Mouse (Mus musculus) hindbrain, embryonic 15.5 days (tissue): ENCODE results near the gene Rimklb. TPM values are rescaled to one million over a fixed set of nuclear protein-coding genes. Genes with fewer than 3 reads are reported as not detected.
"Not testable (repeated sequence)": the region's sequence is repeated elsewhere in the genome, so short reads cannot be mapped to it uniquely, and the experiment has no call there.

Experiments used
- ATAC-seq: fragments of 200-750 bp; cut with Nextera tagmentation; 2 replicates; pipeline ENCODE4 v1.8.0; 2017; ENCODE audit warnings: low read depth, moderate number of reproducible peaks, moderate TSS enrichment; ENCODE audit not compliant: low FRiP score
- H3K27ac ChIP-seq: fragments of 300-500 bp; sonication (generic); replicated peaks from 2 replicates; pipeline ENCODE4 v1.5.1; 2015; ENCODE audit warnings: mild to moderate bottlenecking, inconsistent platforms
- H3K27me3 ChIP-seq: fragments of 300-500 bp; sonication (generic); 2 replicates; pipeline ENCODE4 v1.6.1; 2015; ENCODE audit warnings: control low read depth, inconsistent platforms
- H3K36me3 ChIP-seq: fragments of 300-500 bp; sonication (generic); 2 replicates; pipeline ENCODE4 v1.6.1; 2015; ENCODE audit warnings: control low read depth, inconsistent platforms
- H3K4me1 ChIP-seq: fragments of 300-500 bp; sonication (generic); replicated peaks from 2 replicates; pipeline ENCODE4 v1.6.1; 2015; ENCODE audit warnings: control low read depth, inconsistent platforms
- H3K4me2 ChIP-seq: fragments of 300-500 bp; sonication (generic); 2 replicates; pipeline ENCODE4 v1.6.1; 2015; ENCODE audit warnings: moderate library complexity, mild to moderate bottlenecking, inconsistent platforms
- H3K4me3 ChIP-seq: fragments of 300-500 bp; sonication (generic); 2 replicates; pipeline ENCODE4 v1.5.1; 2015; ENCODE audit warnings: mild to moderate bottlenecking, inconsistent platforms
- H3K9ac ChIP-seq: fragments of 300-500 bp; sonication (generic); 2 replicates; pipeline ENCODE4 v1.6.1; 2015; ENCODE audit warnings: inconsistent platforms
- H3K9me3 ChIP-seq: fragments of 300-500 bp; sonication (generic); 2 replicates; pipeline ENCODE4 v1.6.1; 2016; ENCODE audit warnings: control low read depth, inconsistent platforms
- WGBS: fragments of 180-500 bp; shearing (Covaris S2); methylation state at CpG from one replicate; pipeline ENCODE4 v1.1.7; 2015; 5-methylcytosine and 5-hydroxymethylcytosine counted together
- polyA plus RNA-seq: library from polyadenylated mRNA; unstranded; fragments of >200 nt; fragmentation: Nextera tagmentation; extraction: Ambion mirVana; gene quantifications from 2 replicates; pipeline ENCODE4 v1.2.1, GENCODE M21; 2015

Gene Rimklb
- polyA plus RNA-seq = 106 and 111 TPM in 2 replicates

- Histone ChIP-seq H3K4me1 (peaks cover 24% of the 10 kb centered on the region), H3K4me3 (no peak within 1 kb of the TSS), H3K36me3 (no peaks in the 10 kb centered on the region), H3K9me3 (no peaks in the 10 kb centered on the region), H3K9ac (no peak within 1 kb of the TSS), H3K27ac (no peak within 1 kb of the TSS), H3K27me3 (no peaks in the 10 kb centered on the region), H3K4me2 (no peak within 1 kb of the TSS)
- ATAC-seq = no peak
- WGBS = 89% methylated on average over 5 of the region's 5 CpGs
These were observed at the start of gene Rimklb for GRCm38 (mm10) chr6:122498661-122499060. Gene Rimklb (minus strand): TSS chr6:122498761.

GRCm38 (mm10) chr6:122545948-122546347 lies 47.4 kb upstream of the Rimklb start:
- 83% methylated on average over 10 of the region's 10 CpGs for WGBS
- ATAC-seq = no peak
- no peaks in the 10 kb centered on the region for H3K27me3 ChIP-seq

GRCm38 (mm10) chr6:122545289-122545882 lies 46.8 kb upstream of the Rimklb start:
- no peak for ATAC-seq
- 86% methylated on average over 9 of the region's 9 CpGs for WGBS
- H3K9me3 ChIP-seq = no peaks in the 10 kb centered on the region
- H3K4me2 ChIP-seq = no peak overlapping the region
- H3K36me3 ChIP-seq = no peaks in the 10 kb centered on the region
- H3K27me3 ChIP-seq = no peaks in the 10 kb centered on the region
- H3K4me3 ChIP-seq = no peak overlapping the region
- no peaks in the 10 kb centered on the region for H3K4me1 ChIP-seq
- no peak overlapping the region for H3K9ac ChIP-seq
- no peak overlapping the region for H3K27ac ChIP-seq

More at GRCm38 (mm10) chr6:122545948-122546347, 47.4 kb upstream of the Rimklb start:
- no peak overlapping the region for H3K9ac ChIP-seq
- H3K9me3 ChIP-seq = no peaks in the 10 kb centered on the region
- H3K27ac ChIP-seq = no peak overlapping the region
- no peak overlapping the region for H3K4me3 ChIP-seq
- H3K36me3 ChIP-seq = no peaks in the 10 kb centered on the region
- H3K4me2 ChIP-seq = no peak overlapping the region
- H3K4me1 ChIP-seq = no peaks in the 10 kb centered on the region

- ATAC-seq = no peak
- Histone ChIP-seq H3K9me3 (no peaks in the 10 kb centered on the region), H3K4me1 (no peaks in the 10 kb centered on the region), H3K9ac (no peak overlapping the region), H3K36me3 (no peaks in the 10 kb centered on the region), H3K4me2 (no peak overlapping the region), H3K4me3 (no peak overlapping the region), H3K27ac (no peak overlapping the region), H3K27me3 (no peaks in the 10 kb centered on the region)
- 85% methylated on average over 1 of the region's 1 CpGs for WGBS
These were observed 46.1 kb upstream of the Rimklb start for GRCm38 (mm10) chr6:122544672-122545071.

GRCm38 (mm10) chr6:122543574-122543973 lies 45.0 kb upstream of the Rimklb start:
- WGBS = 85% methylated on average over 5 of the region's 5 CpGs
- no peak for ATAC-seq
- Histone ChIP-seq H3K4me2 (no peak overlapping the region), H3K9ac (no peak overlapping the region), H3K9me3 (no peaks in the 10 kb centered on the region), H3K27me3 (no peaks in the 10 kb centered on the region), H3K4me1 (no peaks in the 10 kb centered on the region), H3K36me3 (no peaks in the 10 kb centered on the region), H3K27ac (no peak overlapping the region), H3K4me3 (no peak overlapping the region)

- H3K9ac ChIP-seq, H3K27me3 ChIP-seq, H3K36me3 ChIP-seq, H3K4me1 ChIP-seq, H3K4me3 ChIP-seq, H3K27ac ChIP-seq, H3K9me3 ChIP-seq, ATAC-seq, H3K4me2 ChIP-seq: not testable (repeated sequence)
- WGBS = 80% methylated on average over 5 of the region's 5 CpGs
These were observed 43.9 kb upstream of the Rimklb start for GRCm38 (mm10) chr6:122542459-122542858.

- no peaks in the 10 kb centered on the region for H3K4me1 ChIP-seq
- ATAC-seq = no peak
- no peaks in the 10 kb centered on the region for H3K27me3 ChIP-seq
- H3K9ac ChIP-seq = no peak overlapping the region
- no peaks in the 10 kb centered on the region for H3K9me3 ChIP-seq
- no peak overlapping the region for H3K4me3 ChIP-seq
- WGBS = 71% methylated on average over 9 of the region's 9 CpGs
- no peaks in the 10 kb centered on the region for H3K36me3 ChIP-seq
- no peak overlapping the region for H3K4me2 ChIP-seq
- H3K27ac ChIP-seq = no peak overlapping the region
These were observed 41.0 kb upstream of the Rimklb start for GRCm38 (mm10) chr6:122539564-122539963.

- H3K36me3 ChIP-seq = no peaks in the 10 kb centered on the region
- H3K9ac ChIP-seq = no peak overlapping the region
- no peak for ATAC-seq
- H3K9me3 ChIP-seq = no peaks in the 10 kb centered on the region
- no peak overlapping the region for H3K27ac ChIP-seq
- WGBS = 24% methylated on average over 3 of the region's 3 CpGs
- H3K4me1 ChIP-seq = 0 out of 2 replicates have a peak, but pooled peaks cover 4% of the 10 kb centered on the region
- no peak overlapping the region for H3K4me3 ChIP-seq
- no peaks in the 10 kb centered on the region for H3K27me3 ChIP-seq
- no peak overlapping the region for H3K4me2 ChIP-seq
These were observed 35.5 kb upstream of the Rimklb start for GRCm38 (mm10) chr6:122534032-122534431.

GRCm38 (mm10) chr6:122532883-122533302 lies 34.3 kb upstream of the Rimklb start:
- 8% methylated on average over 4 of the region's 4 CpGs for WGBS
- ATAC-seq = 0 out of 2 replicates have a peak, but pooled peaks have one; percentile 42

GRCm38 (mm10) chr6:122531466-122532174 lies 33.1 kb upstream of the Rimklb start:
- H3K27me3 ChIP-seq = no peaks in the 10 kb centered on the region
- no peak for ATAC-seq
- H3K36me3 ChIP-seq = no peaks in the 10 kb centered on the region
- 0 out of 2 replicates have a peak, but pooled peaks cover 4% of the 10 kb centered on the region for H3K4me1 ChIP-seq
- no peak overlapping the region for H3K9ac ChIP-seq
- no peak overlapping the region for H3K4me3 ChIP-seq
- no peaks in the 10 kb centered on the region for H3K9me3 ChIP-seq
- no peak overlapping the region for H3K27ac ChIP-seq
- no peak overlapping the region for H3K4me2 ChIP-seq
- WGBS = 66% methylated on average over 8 of the region's 8 CpGs

More at GRCm38 (mm10) chr6:122532883-122533302, 34.3 kb upstream of the Rimklb start:
- peak overlapping the region; percentile 36 for H3K4me2 ChIP-seq
- H3K27me3 ChIP-seq = no peaks in the 10 kb centered on the region
- no peak overlapping the region for H3K27ac ChIP-seq
- H3K36me3 ChIP-seq = no peaks in the 10 kb centered on the region
- no peak overlapping the region for H3K4me3 ChIP-seq
- H3K4me1 ChIP-seq = 0 out of 2 replicates have a peak, but pooled peaks cover 4% of the 10 kb centered on the region
- H3K9ac ChIP-seq = no peak overlapping the region
- H3K9me3 ChIP-seq = no peaks in the 10 kb centered on the region

GRCm38 (mm10) chr6:122528136-122528535 lies 29.6 kb upstream of the Rimklb start:
- H3K4me1 ChIP-seq = 0 out of 2 replicates have a peak, but pooled peaks cover 2% of the 10 kb centered on the region
- H3K9ac ChIP-seq = no peak overlapping the region
- no peak overlapping the region for H3K27ac ChIP-seq
- H3K36me3 ChIP-seq = no peaks in the 10 kb centered on the region
- no peaks in the 10 kb centered on the region for H3K9me3 ChIP-seq
- 79% methylated on average over 11 of the region's 11 CpGs for WGBS
- H3K4me3 ChIP-seq = no peak overlapping the region
- no peak for ATAC-seq
- no peaks in the 10 kb centered on the region for H3K27me3 ChIP-seq
- H3K4me2 ChIP-seq = no peak overlapping the region

GRCm38 (mm10) chr6:122527596-122527995 lies 29.0 kb upstream of the Rimklb start:
- Histone ChIP-seq H3K9me3 (no peaks in the 10 kb centered on the region), H3K27ac (no peak overlapping the region), H3K36me3 (no peaks in the 10 kb centered on the region), H3K27me3 (no peaks in the 10 kb centered on the region), H3K4me2 (no peak overlapping the region), H3K9ac (no peak overlapping the region), H3K4me1 (no peaks in the 10 kb centered on the region), H3K4me3 (no peak overlapping the region)
- 70% methylated on average over 12 of the region's 12 CpGs for WGBS
- no peak for ATAC-seq
